Mouse (Mus musculus) thymus, adult 18-20 months (tissue): ENCODE results near the gene Ccl27b.
"Not testable (repeated sequence)": the region's sequence is repeated elsewhere in the genome, so short reads cannot be mapped to it uniquely, and the experiment has no call there.

Experiments
- DNase-seq, 2 experiments: peaks; one replicate each; pipeline ENCODE4 v3.0.0; 2022; ENCODE audit warnings: mixed read lengths in 2 of 2

Gene Ccl27b

GRCm38 (mm10) chr4:42654951-42655350, at the start of gene Ccl27b:
TSS of gene Ccl27b (plus strand) at chr4:42655251.
- not testable (repeated sequence) for DNase-seq

- DNase-seq: not testable (repeated sequence)
Observed at GRCm38 (mm10) chr4:42611895-42612294, 43.2 kb upstream of the Ccl27b start, which contains the start of gene Gm10591. TSS of gene Gm10591 (plus strand) at chr4:42612195.

- DNase-seq: not testable (repeated sequence)
Observed at GRCm38 (mm10) chr4:42629419-42629818, 25.6 kb upstream of the Ccl27b start, which contains the start of gene Gm2564. TSS of gene Gm2564 (plus strand) at chr4:42629719.

- not testable (repeated sequence) for DNase-seq
Observed at GRCm38 (mm10) chr4:42661793-42662192, 6.7 kb downstream of the Ccl27b start, which contains the start of gene Il11ra2. TSS of gene Il11ra2 (minus strand) at chr4:42661893.

GRCm38 (mm10) chr4:42675415-42675814, 20.4 kb downstream of the Ccl27b start:
- DNase-seq: not testable (repeated sequence)

- not testable (repeated sequence) for DNase-seq
Observed at GRCm38 (mm10) chr4:42679365-42679764, 24.3 kb downstream of the Ccl27b start.

- not testable (repeated sequence) for DNase-seq
Observed at GRCm38 (mm10) chr4:42680374-42681356, 25.6 kb downstream of the Ccl27b start.

- not testable (repeated sequence) for DNase-seq
Observed at GRCm38 (mm10) chr4:42681473-42682182, 26.6 kb downstream of the Ccl27b start.

- not testable (repeated sequence) for DNase-seq
Observed at GRCm38 (mm10) chr4:42682183-42682524, 27.1 kb downstream of the Ccl27b start.
